Mouse (Mus musculus): ENCODE measurements around the gene Lingo3.

GRCm38 (mm10) chr10:80829359-80830278, 14.2 kb downstream of the Lingo3 start:
- TF ChIP-seq CTCF (IDR thresholded peaks at IDR 0.05; ENCODE audit: insufficient read depth, low read depth, low read length) (no peak), POLR2A (IDR thresholded peaks at IDR 0.05; ENCODE audit: insufficient read depth, low read depth, low read length) (no peak)

All from olfactory bulb, adult 2 months (tissue).